Mouse (Mus musculus) regulatory T cell (primary cell): ENCODE measurements around the gene Olfr894.
"Not testable (repeated sequence)": the region's sequence is repeated elsewhere in the genome, so short reads cannot be mapped to it uniquely, and the experiment has no call there.

Source experiments
- in situ Hi-C: fragments of 300-600 bp; cut with MboI, MseI; formaldehyde crosslinking; loops from one replicate; pipeline ENCODE4 v1.15.1; 2025; ENCODE audit warnings: high pct_unique_total_duplicates

Gene Olfr894

GRCm38 (mm10) chr9:38217755-38218154, at the start of gene Olfr894:
TSS of gene Olfr894 (plus strand) at chr9:38218055.
- in situ Hi-C loops, result no loop called here

- in situ Hi-C loops, result not testable (repeated sequence)
Observed at GRCm38 (mm10) chr9:38168341-38168740, 49.5 kb upstream of the Olfr894 start.

GRCm38 (mm10) chr9:38180721-38181120, 37.1 kb upstream of the Olfr894 start, which contains the start of gene Olfr891:
TSS of gene Olfr891 (minus strand) at chr9:38180821.
- in situ Hi-C loops, result no loop called here

GRCm38 (mm10) chr9:38208065-38208464, 9.8 kb upstream of the Olfr894 start, which contains the start of gene Olfr893:
TSS of gene Olfr893 (plus strand) at chr9:38208365.
- in situ Hi-C loops, result no loop called here

- in situ Hi-C loops, result no loop called here
Observed at GRCm38 (mm10) chr9:38252474-38252873, 34.6 kb downstream of the Olfr894 start, which contains the start of gene Olfr143. TSS of gene Olfr143 (plus strand) at chr9:38252774.

- in situ Hi-C loops, result no loop called here
Observed at GRCm38 (mm10) chr9:38267551-38267950, 49.7 kb downstream of the Olfr894 start, which contains the start of gene Olfr895. TSS of gene Olfr895 (plus strand) at chr9:38267851.
